Mouse (Mus musculus) kidney, adult 8-10 months (tissue): ENCODE measurements at regions not wholly inside any gene's neighbourhood (a gene's known extent, or its start where the extent isn't known, plus 50 kb on each side); places are given as distances from the start of the nearest gene placed in this dataset.
"Not testable (repeated sequence)": the region's sequence is repeated elsewhere in the genome, so short reads cannot be mapped to it uniquely, and the experiment has no call there.

ENCODE experiments used
- DNase-seq, 2 experiments: peaks; one replicate each; pipeline ENCODE4 v3.0.0; 2022

DNA sequence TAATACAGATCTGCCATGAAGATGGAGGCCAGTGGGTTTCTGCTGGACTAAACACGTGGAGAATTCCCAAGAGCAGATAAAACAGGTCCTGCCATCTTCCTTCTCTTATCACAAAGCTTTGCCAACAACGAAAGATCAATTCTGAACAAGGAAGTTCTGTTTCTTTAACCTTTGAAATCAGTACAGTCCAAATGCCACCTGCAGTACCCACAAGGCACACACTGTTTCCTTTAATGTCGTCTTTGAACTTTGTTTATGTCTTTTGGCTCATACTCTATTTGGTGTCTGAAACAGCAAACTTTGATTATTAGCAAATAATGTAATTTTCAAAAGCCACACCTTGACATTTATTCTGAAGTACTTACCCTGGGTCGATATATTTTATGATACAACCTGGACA is 536.5 kb downstream of the Bckdhb start:
- no peak for DNase-seq

- peak; percentile 24 to 53 for DNase-seq
Observed at GRCm38 (mm10) chr9:84466741-84467140, 541.8 kb downstream of the Bckdhb start.

DNA sequence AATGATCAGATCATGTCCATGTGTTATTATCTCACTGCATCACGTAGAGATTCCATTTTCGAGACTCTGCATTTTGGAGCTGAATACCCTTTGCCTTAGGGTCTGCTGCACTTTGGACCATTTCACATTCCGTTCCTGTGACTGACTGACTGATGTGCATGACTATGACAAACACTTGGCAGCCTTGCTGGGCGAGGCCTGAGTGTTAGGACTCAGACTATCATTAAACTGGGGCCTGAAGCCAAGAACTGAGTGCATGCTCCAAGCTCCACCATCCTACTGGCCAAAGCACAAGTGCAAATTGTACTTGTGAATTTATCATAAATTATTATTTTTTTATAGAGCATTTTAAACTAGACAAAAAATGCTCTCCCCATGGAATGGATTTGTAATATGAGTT is 547.8 kb downstream of the Bckdhb start:
- DNase-seq, result peak; percentile 62 to 82

- DNase-seq, result no peak
Observed at GRCm38 (mm10) chr9:84475906-84476305, 551.0 kb downstream of the Bckdhb start.

DNA sequence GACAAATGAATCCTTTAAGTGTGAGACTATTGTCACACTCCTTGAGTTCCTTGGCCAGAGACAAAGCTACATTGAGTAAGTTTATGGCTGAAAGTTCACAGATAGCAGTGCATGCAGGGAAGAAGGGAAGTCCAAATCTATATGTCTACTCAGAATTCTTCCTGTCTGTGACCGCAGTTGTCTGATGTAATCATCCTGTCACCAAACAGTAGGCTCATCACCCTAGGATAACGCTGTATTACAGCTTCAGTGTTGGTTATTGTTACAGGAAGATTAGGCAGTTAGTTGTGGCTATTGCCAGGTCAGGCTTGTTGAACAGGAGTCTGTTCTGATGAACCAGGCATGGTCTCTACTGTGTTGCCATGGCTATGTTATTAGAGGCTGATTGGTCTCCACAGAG is 574.6 kb downstream of the Bckdhb start:
- no peak for DNase-seq

DNA sequence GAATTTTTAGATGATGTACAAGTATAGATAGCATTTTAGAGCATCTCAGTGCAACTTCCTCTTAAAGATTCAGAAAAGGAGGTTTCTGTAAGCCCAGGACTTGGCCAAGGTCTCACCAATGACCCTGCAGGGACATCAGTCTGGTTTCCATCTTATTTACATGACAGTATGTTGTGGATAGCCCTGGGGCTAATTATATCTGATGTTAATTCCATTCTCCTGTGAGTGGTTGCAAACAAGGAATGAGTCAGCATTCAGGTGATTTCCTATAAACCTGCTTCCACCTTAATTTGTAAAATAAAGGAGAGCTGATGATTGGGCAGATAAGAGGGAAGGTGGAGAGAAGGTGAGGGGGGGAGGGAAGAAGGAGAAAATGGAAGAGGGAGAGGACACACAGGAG is 578.0 kb downstream of the Bckdhb start:
- not testable (repeated sequence) for DNase-seq

GRCm38 (mm10) chr9:84517064-84517463 is 592.1 kb downstream of the Bckdhb start:
- DNase-seq, result no peak

GRCm38 (mm10) chr9:84545431-84545830 is 620.5 kb downstream of the Bckdhb start:
- DNase-seq, result no peak

GRCm38 (mm10) chr9:84548012-84548660 is 623.2 kb downstream of the Bckdhb start:
- DNase-seq, result peak; percentile 47 to 65

- DNase-seq, result no peak
Observed at GRCm38 (mm10) chr9:84555237-84555636, 630.3 kb downstream of the Bckdhb start.

GRCm38 (mm10) chr9:84556261-84556844 is 631.4 kb downstream of the Bckdhb start:
- DNase-seq, result no peak

- DNase-seq, result peak; percentile 68 to 70
Observed at GRCm38 (mm10) chr9:84558346-84558745, 633.4 kb downstream of the Bckdhb start.

DNA sequence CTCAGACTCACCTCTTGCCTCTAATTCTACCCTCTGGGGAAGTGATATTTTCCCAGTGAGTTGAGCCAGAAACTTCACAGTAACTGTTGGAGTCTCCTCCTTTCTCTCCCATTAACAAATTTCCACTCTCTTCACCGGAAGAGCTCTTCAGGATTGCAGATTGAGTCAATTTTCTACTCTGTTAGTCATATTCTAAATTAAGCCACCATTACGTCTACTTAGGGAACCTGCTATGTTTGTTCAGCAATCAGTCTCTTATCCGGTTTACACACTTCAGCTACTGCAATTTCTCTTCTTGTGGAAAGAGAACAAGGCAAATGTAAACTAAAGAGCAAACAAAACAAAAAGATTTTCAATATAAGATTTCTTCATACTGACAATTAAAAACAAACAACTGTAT is 644.6 kb downstream of the Bckdhb start:
- no peak for DNase-seq

DNA sequence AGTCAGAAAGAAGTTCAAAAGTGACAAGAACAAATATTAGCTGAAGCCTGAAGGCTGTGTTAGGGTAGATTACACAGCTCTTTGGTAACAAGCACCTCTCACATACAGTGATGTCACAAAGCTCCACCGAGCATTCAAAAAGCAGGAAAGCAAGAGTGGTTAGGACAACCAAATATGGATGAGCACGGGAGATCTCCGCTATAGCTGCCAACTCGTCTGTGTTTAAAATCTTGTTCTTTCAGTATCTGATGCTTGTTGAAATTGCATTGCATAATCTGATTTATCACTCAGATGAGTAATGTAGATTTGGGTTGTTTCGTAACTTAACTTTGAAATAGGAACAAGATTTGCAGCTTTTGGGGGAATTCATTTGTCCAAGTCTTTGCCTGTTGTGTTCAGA is 652.8 kb downstream of the Bckdhb start:
- DNase-seq, result no peak

DNA sequence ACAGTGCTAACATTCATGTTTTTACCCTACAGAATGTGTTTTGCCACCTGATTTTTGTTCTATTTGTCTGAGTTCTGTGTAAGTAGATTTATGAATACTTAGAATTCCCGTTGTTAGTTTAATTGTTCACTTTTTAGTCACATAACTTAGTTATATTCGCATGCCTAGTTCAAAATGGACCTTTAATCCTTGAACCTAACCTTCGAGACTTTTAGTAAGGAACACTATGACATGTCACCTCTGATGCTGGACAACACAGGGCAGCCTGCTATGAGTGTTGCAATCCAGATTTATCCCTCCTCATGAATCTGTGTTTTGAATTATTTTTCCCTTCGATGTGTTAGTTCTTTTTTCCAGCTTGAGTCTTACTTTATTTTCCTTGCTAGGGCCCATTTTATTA is 662.8 kb downstream of the Bckdhb start:
- peak in 1 of 2 experiments; percentile 15 for DNase-seq

- peak in 1 of 2 experiments; percentile 23 for DNase-seq
Observed at GRCm38 (mm10) chr9:84594724-84595123, 669.8 kb downstream of the Bckdhb start.
